Mouse (Mus musculus) hindbrain, postnatal 0 days (tissue): ENCODE data around the gene Olfr988. TPM values are rescaled to one million over a fixed set of nuclear protein-coding genes. Genes with fewer than 3 reads are reported as not detected.
"Not testable (repeated sequence)": the region's sequence is repeated elsewhere in the genome, so short reads cannot be mapped to it uniquely, and the experiment has no call there.

ENCODE experiments used
- ATAC-seq: fragments of 200-750 bp; cut with Nextera tagmentation; 2 replicates; pipeline ENCODE4 v1.8.0; 2017; ENCODE audit warnings: mild to moderate bottlenecking, moderate TSS enrichment, moderate library complexity
- DNase-seq: peaks from one replicate; pipeline ENCODE4 v3.0.0-alpha.2; 2015; ENCODE audit warnings: low spot score
- H3K27ac ChIP-seq: fragments of 300-500 bp; sonication (generic); 2 replicates; pipeline ENCODE4 v1.5.1; 2014; ENCODE audit warnings: mild to moderate bottlenecking
- H3K27me3 ChIP-seq: fragments of 300-500 bp; sonication (generic); 2 replicates; pipeline ENCODE4 v1.6.1; 2014; ENCODE audit warnings: low read length, mixed read lengths; ENCODE audit not compliant: insufficient read depth
- H3K36me3 ChIP-seq: fragments of 300-500 bp; sonication (generic); 2 replicates; pipeline ENCODE4 v1.6.1; 2014; ENCODE audit warnings: low read length, mixed read lengths; ENCODE audit not compliant: insufficient read depth
- H3K4me1 ChIP-seq: fragments of 300-500 bp; sonication (generic); 2 replicates; pipeline ENCODE4 v1.6.1; 2014; ENCODE audit warnings: antibody characterized with exemption, low read length, mixed read lengths; ENCODE audit not compliant: insufficient read depth
- H3K4me2 ChIP-seq: fragments of 300-500 bp; sonication (generic); 2 replicates; pipeline ENCODE4 v1.6.1; 2014; ENCODE audit warnings: low read depth, mild to moderate bottlenecking, low read length, moderate library complexity, mixed read lengths
- H3K4me3 ChIP-seq: fragments of 300-500 bp; sonication (generic); 2 replicates; pipeline ENCODE4 v1.5.1; 2014; ENCODE audit warnings: low read length
- H3K9ac ChIP-seq: fragments of 300-500 bp; sonication (generic); replicated peaks from 2 replicates; pipeline ENCODE4 v1.6.1; 2014; ENCODE audit warnings: mild to moderate bottlenecking, low read length, moderate library complexity, mixed read lengths
- H3K9me3 ChIP-seq: fragments of 300-500 bp; sonication (generic); 2 replicates; pipeline ENCODE4 v1.6.1; 2016; ENCODE audit warnings: low read length, mixed read lengths
- CTCF ChIP-seq: IDR thresholded peaks from 2 replicates; pipeline ENCODE4 v1.5.1; 2016; ENCODE audit warnings: antibody characterized with exemption, control low read depth, low read depth
- WGBS: fragments of 180-500 bp; shearing (Covaris S2); extraction: QIAGEN DNeasy Blood & Tissue Kit; methylation state at CpG from one replicate; pipeline ENCODE4 v1.1.7; 2014; 5-methylcytosine and 5-hydroxymethylcytosine counted together
- polyA plus RNA-seq: library from polyadenylated mRNA; unstranded; fragments of >200 nt; fragmentation: Nextera tagmentation; extraction: Ambion mirVana; gene quantifications from 2 replicates; pipeline ENCODE4 v1.2.1, GENCODE M21; 2015
- total RNA-seq: library from RNA; depleted of rRNA; stranded (reverse); fragments of >200 nt; gene quantifications from 2 replicates; pipeline ENCODE4 v1.2.3, GENCODE M21; 2014; rRNA removed

The Olfr988 gene
- total RNA-seq, result not detected in 2 replicates
- polyA plus RNA-seq, result not detected in 2 replicates

DNA sequence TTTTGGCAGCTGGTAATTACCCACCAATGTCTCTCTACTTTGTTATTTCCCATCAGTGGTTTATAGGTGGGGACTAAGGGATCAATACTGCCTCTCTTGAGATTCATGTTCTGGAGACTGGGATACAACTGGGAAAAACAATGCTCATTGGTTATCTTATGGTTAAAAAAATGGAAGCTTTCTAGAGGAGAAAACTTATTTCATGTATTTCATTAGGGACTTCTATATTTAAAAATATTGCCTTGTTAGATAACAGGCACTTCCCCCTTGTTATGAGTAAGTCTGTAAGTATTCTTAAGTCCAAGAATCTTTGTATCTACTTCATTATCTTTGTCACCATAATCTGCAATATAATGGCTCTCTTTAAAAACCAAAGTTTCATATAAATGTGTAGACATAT is at the start of gene Olfr988:
Gene Olfr988, minus strand, starts transcription at position 101 of the 400 bp plus-strand sequence.
- H3K36me3 ChIP-seq, H3K9ac ChIP-seq, H3K9me3 ChIP-seq, H3K27ac ChIP-seq, H3K4me3 ChIP-seq, ATAC-seq, H3K4me2 ChIP-seq, H3K4me1 ChIP-seq, H3K27me3 ChIP-seq, DNase-seq: not testable (repeated sequence)

GRCm38 (mm10) chr2:85409369-85409768 is 46.3 kb upstream of the Olfr988 start, which contains the start of gene Olfr992:
Gene Olfr992 (minus strand): TSS chr2:85409469.
- 58% methylated on average over 2 of the region's 2 CpGs for WGBS
- Histone ChIP-seq H3K4me2 (no peak within 1 kb of the TSS), H3K9ac (no peak within 1 kb of the TSS), H3K4me3 (no peak within 1 kb of the TSS), H3K27ac (no peak within 1 kb of the TSS), H3K36me3 (no peaks in the 10 kb centered on the region), H3K4me1 (no peaks in the 10 kb centered on the region), H3K27me3 (no peaks in the 10 kb centered on the region), H3K9me3 (no peaks in the 10 kb centered on the region)
- TF ChIP-seq CTCF, result no peak
- ATAC-seq (no peak), DNase-seq (no peak)

DNA sequence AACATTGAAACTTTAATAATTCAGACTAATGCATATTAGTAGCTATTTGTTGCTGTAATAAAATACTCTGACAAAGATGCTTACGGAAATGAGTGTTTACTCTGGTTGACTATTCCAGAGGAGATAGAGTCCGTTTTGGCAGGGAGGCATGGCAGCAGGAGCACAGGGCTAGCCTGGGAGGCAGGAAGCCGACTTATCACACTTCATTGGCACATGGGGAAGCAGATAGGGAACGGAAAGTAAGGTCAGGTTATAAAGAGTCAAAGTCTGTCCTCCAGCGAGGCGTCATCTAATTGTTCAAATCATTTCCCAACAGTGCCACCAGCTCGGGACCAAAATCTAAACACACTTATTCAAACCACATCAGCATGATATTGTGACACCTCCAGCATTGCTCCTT is 23.1 kb downstream of the Olfr988 start:
- no peaks in the 10 kb centered on the region for H3K9me3 ChIP-seq
- ATAC-seq (no peak), DNase-seq (no peak)
- H3K4me3 ChIP-seq, result no peak overlapping the region
- no peak overlapping the region for H3K4me2 ChIP-seq
- H3K36me3 ChIP-seq, result no peaks in the 10 kb centered on the region
- no peaks in the 10 kb centered on the region for H3K27me3 ChIP-seq
- no peaks in the 10 kb centered on the region for H3K4me1 ChIP-seq
- no peak overlapping the region for H3K27ac ChIP-seq
- H3K9ac ChIP-seq, result no peak overlapping the region
- no peak for TF ChIP-seq CTCF
- WGBS, result 83% methylated on average over 7 of the region's 7 CpGs

- not testable (repeated sequence) for H3K27me3 ChIP-seq, H3K9ac ChIP-seq, H3K9me3 ChIP-seq, H3K4me2 ChIP-seq, H3K36me3 ChIP-seq, ATAC-seq, DNase-seq, H3K27ac ChIP-seq, H3K4me3 ChIP-seq, H3K4me1 ChIP-seq
Measured at GRCm38 (mm10) chr2:85339215-85339614, 23.8 kb downstream of the Olfr988 start, which contains the start of gene Olfr987. Gene Olfr987 (minus strand): TSS chr2:85339315.

DNA sequence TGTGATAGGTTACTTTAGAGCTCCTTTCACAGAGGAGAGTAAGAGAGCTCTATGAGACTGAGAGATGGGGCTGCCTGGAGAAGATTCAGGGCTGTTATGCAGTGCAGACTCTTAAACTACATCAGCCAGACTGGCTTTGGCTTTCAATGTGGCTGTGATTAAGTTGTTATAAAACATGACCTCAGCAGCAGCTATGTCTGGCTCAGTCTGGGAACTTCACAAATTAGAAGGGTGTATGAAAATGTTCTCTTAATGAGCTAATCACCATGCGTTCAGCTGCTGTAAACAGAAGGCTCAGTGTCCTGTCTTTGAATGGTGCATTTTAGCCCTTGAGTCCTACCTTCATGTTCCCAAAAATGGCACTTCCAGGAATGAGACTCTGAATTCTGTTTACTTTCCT is 43.9 kb downstream of the Olfr988 start:
- TF ChIP-seq CTCF, result no peak
- no peak for DNase-seq
- H3K4me2 ChIP-seq, result no peak overlapping the region
- H3K4me1 ChIP-seq, result no peaks in the 10 kb centered on the region
- WGBS, result 78% methylated on average over 1 of the region's 1 CpGs
- no peak overlapping the region for H3K9ac ChIP-seq
- H3K27me3 ChIP-seq, result no peaks in the 10 kb centered on the region
- no peak for ATAC-seq
- H3K27ac ChIP-seq, result no peak overlapping the region
- no peak overlapping the region for H3K4me3 ChIP-seq
- H3K9me3 ChIP-seq, result no peaks in the 10 kb centered on the region
- no peaks in the 10 kb centered on the region for H3K36me3 ChIP-seq

Other genes starting within 250 kb of the Olfr988 start
- gene Aplnr, start 227.0 kb downstream of the Olfr988 start, total RNA-seq, result 22.2 and 24.2 TPM in 2 replicates
- 21.0 and 22.1 TPM in 2 replicates for gene Aplnr, start 227.0 kb downstream of the Olfr988 start, polyA plus RNA-seq
- gene Lrrc55, start 166.0 kb downstream of the Olfr988 start, total RNA-seq, result 27.3 and 33.7 TPM in 2 replicates
- 9.0 and 9.7 TPM in 2 replicates for gene Lrrc55, start 166.0 kb downstream of the Olfr988 start, polyA plus RNA-seq
- not detected in 2 replicates for gene Olfr987, start 23.9 kb downstream of the Olfr988 start, total RNA-seq
- gene Olfr987, start 23.9 kb downstream of the Olfr988 start, polyA plus RNA-seq, result not detected in 2 replicates
- gene Olfr992, start 46.2 kb upstream of the Olfr988 start, total RNA-seq, result not detected in 2 replicates
- gene Olfr992, start 46.2 kb upstream of the Olfr988 start, polyA plus RNA-seq, result not detected in 2 replicates
- gene Olfr993, start 51.6 kb upstream of the Olfr988 start, total RNA-seq, result not detected in 2 replicates
- gene Olfr993, start 51.6 kb upstream of the Olfr988 start, polyA plus RNA-seq, result not detected in 2 replicates
- not detected in 2 replicates for gene Olfr994, start 73.2 kb upstream of the Olfr988 start, total RNA-seq
- gene Olfr994, start 73.2 kb upstream of the Olfr988 start, polyA plus RNA-seq, result not detected in 2 replicates
- gene Olfr995, start 80.4 kb upstream of the Olfr988 start, total RNA-seq, result not detected in 2 replicates
- gene Olfr995, start 80.4 kb upstream of the Olfr988 start, polyA plus RNA-seq, result not detected in 2 replicates
- gene 4833423E24Rik, start 155.8 kb upstream of the Olfr988 start, total RNA-seq, result 0.29 TPM in 1 of 2 replicates, not detected in the other
- gene 4833423E24Rik, start 155.8 kb upstream of the Olfr988 start, polyA plus RNA-seq, result 0.23 and 0.79 TPM in 2 replicates
- gene Olfr996, start 216.0 kb upstream of the Olfr988 start, total RNA-seq, result not detected in 2 replicates
- not detected in 2 replicates for gene Olfr996, start 216.0 kb upstream of the Olfr988 start, polyA plus RNA-seq
- gene Olfr998, start 225.7 kb upstream of the Olfr988 start, total RNA-seq, result not detected in 2 replicates
- gene Olfr998, start 225.7 kb upstream of the Olfr988 start, polyA plus RNA-seq, result not detected in 2 replicates
- gene Olfr1000, start 248.7 kb upstream of the Olfr988 start, total RNA-seq, result not detected in 2 replicates
- gene Olfr1000, start 248.7 kb upstream of the Olfr988 start, polyA plus RNA-seq, result not detected in 2 replicates